Comparison of ENCODE assay signal across 12 mouse cellular contexts in genomic region chr2:33918824-33919223, GRCm38 (mm10). TPM values are rescaled to one million over a fixed set of nuclear protein-coding genes. Genes with fewer than 3 reads are reported as not detected.
DNase-seq lines count a peak whose midpoint lies in the region; ATAC-seq and TF ChIP-seq lines count a peak whose summit lies in the region.
"Had no signal": no experiment of that assay in that cellular context is flagged by ENCODE, and none has a peak within 500 bp of the region (broad histone marks: within the 10 kb centered on the region; RNA-seq: fewer than 3 reads in every experiment).

No protein-coding gene starts in this region.

- no peak for TF ChIP-seq CTCF in liver, postnatal 0 days (IDR thresholded peaks at IDR 0.05; ENCODE audit: low read depth)

- H3K36me3 ChIP-seq in liver, postnatal 0 days (replicated peaks; ENCODE audit: insufficient read depth, low read length), result no peaks in the 10 kb centered on the region
- no peaks in the 10 kb centered on the region for H3K36me3 ChIP-seq in liver, embryonic 12.5 days
- no peaks in the 10 kb centered on the region for H3K36me3 ChIP-seq in embryonic facial prominence, embryonic 10.5 days (replicated peaks)
- H3K36me3 ChIP-seq in midbrain, embryonic 16.5 days (ENCODE audit: control insufficient read depth, insufficient read depth, low read length), result no peaks in the 10 kb centered on the region
- H3K36me3 ChIP-seq: hindbrain, embryonic 12.5 days had no signal

- peak; percentile 63; the same call in 1 of the 2 replicates for ATAC-seq in liver, postnatal 0 days
- ATAC-seq in liver, embryonic 12.5 days, result no peak
- ATAC-seq in midbrain, embryonic 16.5 days, result no peak
- ATAC-seq: Patski had no signal

- peak; percentile 8 for DNase-seq in adrenal gland, postnatal 14 days
- no peak for DNase-seq in adrenal gland, adult 18-20 months (ENCODE audit: low spot score in 2 of 2)
- no peak for DNase-seq in liver, postnatal 0 days
- DNase-seq in embryonic facial prominence, embryonic 10.5 days (ENCODE audit: low spot score), result no peak
- peak; percentile 69 for DNase-seq in mesoderm, embryonic 11.5 days (ENCODE audit: low read depth, low spot score)
- no peak for DNase-seq in thymus, postnatal 36 days

- no peak for TF ChIP-seq EP300 in liver, postnatal 0 days (IDR thresholded peaks at IDR 0.05; ENCODE audit: low read depth)

- no peaks in the 10 kb centered on the region for H3K9me3 ChIP-seq in liver, postnatal 0 days (ENCODE audit: low read length)
- no peaks in the 10 kb centered on the region for H3K9me3 ChIP-seq in liver, embryonic 12.5 days (replicated peaks)
- no peaks in the 10 kb centered on the region for H3K9me3 ChIP-seq in embryonic facial prominence, embryonic 10.5 days
- H3K9me3 ChIP-seq in midbrain, embryonic 16.5 days (replicated peaks; ENCODE audit: control insufficient read depth, low read length, poor library complexity, severe bottlenecking), result no peaks in the 10 kb centered on the region
- H3K9me3 ChIP-seq: hindbrain, embryonic 12.5 days had no signal

- no peak overlapping the region for H3K27ac ChIP-seq in liver, postnatal 0 days (ENCODE audit: low read depth)
- no peak overlapping the region for H3K27ac ChIP-seq in liver, embryonic 12.5 days
- H3K27ac ChIP-seq in embryonic facial prominence, embryonic 10.5 days (replicated peaks), result 0 out of 2 replicates have a peak overlapping the region, but pooled peaks have one; percentile 30
- H3K27ac ChIP-seq in midbrain, embryonic 16.5 days (ENCODE audit: low read length), result no peak overlapping the region

- H3K4me1 ChIP-seq in liver, postnatal 0 days (ENCODE audit: insufficient read depth), result no peaks in the 10 kb centered on the region
- H3K4me1 ChIP-seq in liver, embryonic 12.5 days, result peaks cover 3% of the 10 kb centered on the region; the same call in 1 of the 2 replicates
- H3K4me1 ChIP-seq in embryonic facial prominence, embryonic 10.5 days, result peaks cover 34% of the 10 kb centered on the region
- peaks cover 5% of the 10 kb centered on the region; the same call in 1 of the 2 replicates for H3K4me1 ChIP-seq in midbrain, embryonic 16.5 days (ENCODE audit: control insufficient read depth, insufficient read depth, low read length)

- H3K27me3 ChIP-seq in liver, postnatal 0 days (ENCODE audit: insufficient read depth, low read length), result no peaks in the 10 kb centered on the region
- peaks cover 40% of the 10 kb centered on the region for H3K27me3 ChIP-seq in liver, embryonic 12.5 days (replicated peaks)
- peaks cover 46% of the 10 kb centered on the region for H3K27me3 ChIP-seq in embryonic facial prominence, embryonic 10.5 days (replicated peaks; ENCODE audit: low read depth, poor library complexity, severe bottlenecking)
- H3K27me3 ChIP-seq in midbrain, embryonic 16.5 days (ENCODE audit: control insufficient read depth, insufficient read depth, low read depth, low read length), result no peaks in the 10 kb centered on the region

- WGBS in liver, postnatal 0 days (ENCODE audit: insufficient replicate concordance), result 65% methylated on average over 3 of the region's 3 CpGs
- 53% methylated on average over 3 of the region's 3 CpGs for WGBS in liver, embryonic 12.5 days (ENCODE audit: insufficient replicate concordance)
- 63% methylated on average over 3 of the region's 3 CpGs for WGBS in embryonic facial prominence, embryonic 10.5 days
- WGBS in midbrain, embryonic 16.5 days, result 94% methylated on average over 3 of the region's 3 CpGs

- no peak overlapping the region for H3K4me2 ChIP-seq in liver, postnatal 0 days (ENCODE audit: low read depth, low read length)
- no peak overlapping the region for H3K4me2 ChIP-seq in liver, embryonic 12.5 days
- no peak overlapping the region for H3K4me2 ChIP-seq in midbrain, embryonic 16.5 days (ENCODE audit: low read length)
- H3K4me2 ChIP-seq: heart, embryonic 11.5 days; hindbrain, embryonic 12.5 days; midbrain, embryonic 11.5 days had no signal

- H3K9ac ChIP-seq in liver, postnatal 0 days (replicated peaks), result no peak overlapping the region
- no peak overlapping the region for H3K9ac ChIP-seq in liver, embryonic 12.5 days
- no peak overlapping the region for H3K9ac ChIP-seq in midbrain, embryonic 16.5 days (ENCODE audit: low read depth, low read length)
- H3K9ac ChIP-seq: hindbrain, embryonic 12.5 days had no signal

- H3K4me3 ChIP-seq in liver, postnatal 0 days (ENCODE audit: low read depth, low read length), result no peak overlapping the region
- H3K4me3 ChIP-seq in liver, embryonic 12.5 days, result no peak overlapping the region
- H3K4me3 ChIP-seq in embryonic facial prominence, embryonic 10.5 days, result no peak overlapping the region
- no peak overlapping the region for H3K4me3 ChIP-seq in midbrain, embryonic 16.5 days (ENCODE audit: low read depth, low read length)
- H3K4me3 ChIP-seq: hindbrain, embryonic 12.5 days had no signal

RNA-seq across cellular contexts. Expression of gene Mvb12b, which starts 31.1 kb away (rescaled TPM):
- total RNA-seq in adrenal gland, postnatal 14 days (2021), result 17.7 and 19.0 TPM in 2 replicates
- 10 to 100 TPM; 17.4 to 21.9 TPM for total RNA-seq in adrenal gland, adult 18-20 months (2021)
- 7.8 and 8.1 TPM in 2 replicates for polyA plus RNA-seq in liver, postnatal 0 days (2015; fragmentation: Nextera tagmentation; extraction: Ambion mirVana)
- polyA plus RNA-seq in liver, embryonic 12.5 days (2016; fragmentation: Nextera tagmentation; extraction: Ambion mirVana), result 21.3 and 21.6 TPM in 2 replicates
- 14.4 and 16.1 TPM in 2 replicates for polyA plus RNA-seq in embryonic facial prominence, embryonic 10.5 days (2016; fragmentation: Nextera tagmentation; extraction: Ambion mirVana)
- 56.9 and 70.2 TPM in 2 replicates for polyA plus RNA-seq in midbrain, embryonic 16.5 days (2015; fragmentation: Nextera tagmentation; extraction: Ambion mirVana)

Comparison
In these comparisons a context has a peak if more than half of its experiments do, and no peak if none do; other contexts are left out.
1. DNase-seq: peak in adrenal gland, postnatal 14 days (single experiment) and mesoderm, embryonic 11.5 days (single experiment); none in adrenal gland, adult 18-20 months (0 of 2), liver, postnatal 0 days (single experiment), embryonic facial prominence, embryonic 10.5 days (single experiment) and thymus, postnatal 36 days (0 of 2).